Mouse (Mus musculus): ENCODE data around the gene Impg1.

Impg1 gene

DNA sequence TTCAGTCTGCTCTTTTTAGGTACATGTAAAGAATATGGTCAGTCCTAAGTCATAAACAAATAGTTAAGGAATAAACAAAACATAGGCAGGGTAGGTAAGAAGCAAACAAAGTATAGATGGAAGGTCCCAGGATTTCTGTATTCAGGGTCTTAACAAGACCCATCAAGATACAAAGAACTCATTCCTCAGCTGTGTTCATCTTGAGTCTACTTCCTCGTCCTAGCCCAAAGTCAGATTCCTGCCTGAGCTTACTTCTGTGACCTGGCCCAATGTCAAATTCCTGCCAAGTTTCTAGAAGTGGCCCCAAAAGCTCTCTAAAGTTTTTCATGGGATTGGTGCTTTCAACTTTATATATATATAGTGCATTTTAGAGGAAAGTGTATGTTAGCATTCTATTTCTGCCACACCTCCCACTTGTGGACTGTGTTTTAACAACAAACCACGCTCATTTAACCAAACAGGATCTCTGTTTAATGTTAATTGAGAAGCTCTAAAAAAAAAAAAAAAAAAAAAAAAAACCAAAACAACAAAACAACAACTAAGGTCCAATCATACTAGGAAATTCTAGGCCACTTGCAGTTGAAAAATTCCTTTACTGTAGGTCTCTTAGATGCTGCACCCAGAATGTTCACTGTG, 180.6 kb downstream of the Impg1 start:
- DNase-seq (ENCODE audit: low read depth in 1 of 2, low spot score in 2 of 2), result no peak

DNA sequence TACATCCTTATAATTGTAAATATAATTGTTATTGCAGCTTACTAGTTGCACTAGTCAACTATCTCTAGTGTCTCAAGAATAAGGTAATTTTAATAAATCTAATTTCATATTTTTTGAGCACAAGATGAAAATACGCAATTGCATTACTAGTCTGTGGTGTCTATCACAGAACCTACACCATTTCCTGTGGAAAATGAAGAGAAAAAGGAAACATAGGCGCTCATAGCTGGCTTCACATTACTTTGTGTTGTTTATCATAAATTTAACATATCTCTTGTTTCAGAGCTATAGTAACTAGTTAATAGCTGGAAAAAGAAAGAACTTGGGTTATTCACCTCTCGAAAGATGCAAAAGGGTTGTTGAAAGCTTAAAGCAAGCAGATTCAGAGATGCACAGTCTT, 182.9 kb downstream of the Impg1 start:
- DNase-seq (ENCODE audit: low read depth in 1 of 2, low spot score in 2 of 2), result no peak

DNA sequence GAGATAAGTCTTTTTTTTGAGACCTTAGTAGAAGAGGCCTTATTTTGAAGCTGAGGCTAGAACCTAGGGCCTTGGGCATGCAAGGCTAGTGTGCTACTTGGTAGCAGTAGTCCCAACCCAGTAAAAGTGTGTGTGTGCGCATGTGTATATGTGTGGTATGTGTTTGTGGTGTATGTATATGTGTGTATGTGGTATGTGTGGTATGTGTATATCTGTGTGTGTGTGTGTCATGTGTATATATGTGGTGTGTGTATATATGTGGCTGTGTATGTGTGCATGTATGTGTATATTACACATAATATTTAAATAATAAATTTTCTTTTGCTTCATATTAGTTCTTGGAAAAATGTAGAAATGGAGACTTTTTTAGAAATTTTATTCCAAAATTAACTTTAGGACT, 184.6 kb downstream of the Impg1 start:
- no peak for DNase-seq (ENCODE audit: low read depth in 1 of 2, low spot score in 2 of 2)

DNA sequence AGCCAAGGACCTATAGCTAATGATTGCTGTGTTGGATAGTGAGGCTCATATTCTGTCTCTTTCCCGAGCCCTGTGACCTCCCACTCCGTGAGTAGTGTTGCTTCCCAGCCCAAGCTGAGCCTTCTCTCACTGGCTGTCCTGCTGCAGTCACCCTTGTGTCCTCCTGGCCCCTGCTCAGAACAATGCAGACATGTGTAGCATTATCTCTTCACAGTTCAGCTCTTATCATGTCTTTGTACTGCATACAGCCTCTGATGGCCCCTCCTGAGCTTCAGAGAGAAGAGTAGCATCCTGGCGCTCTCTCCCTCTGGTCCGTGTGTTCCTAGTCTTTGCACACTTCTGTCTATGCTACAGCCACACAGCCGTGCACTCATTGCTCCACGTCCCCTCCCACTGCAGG, 187.5 kb downstream of the Impg1 start:
- no peak for DNase-seq (ENCODE audit: low read depth in 1 of 2, low spot score in 2 of 2)

DNA sequence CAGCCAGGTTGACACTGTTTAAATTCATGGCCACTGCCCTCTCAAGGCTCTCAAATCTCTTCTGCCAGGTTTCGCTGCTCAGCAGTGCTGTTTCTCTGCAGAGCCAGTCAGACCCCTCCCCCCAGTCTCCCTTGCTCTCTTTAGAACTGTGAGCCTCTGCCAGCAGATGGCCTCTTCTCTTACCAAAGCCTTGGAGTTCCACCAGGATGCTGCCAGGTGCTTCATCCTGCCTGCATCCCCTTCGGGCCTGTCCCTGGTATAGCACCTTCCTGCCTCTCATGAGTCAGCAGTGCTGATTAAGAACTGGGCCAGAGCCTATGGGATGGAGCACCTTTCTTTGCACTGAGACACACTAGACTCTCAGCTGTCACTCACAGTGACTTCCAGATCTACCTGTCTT, 188.1 kb downstream of the Impg1 start:
- DNase-seq (ENCODE audit: low read depth in 1 of 2, low spot score in 2 of 2), result no peak

DNA sequence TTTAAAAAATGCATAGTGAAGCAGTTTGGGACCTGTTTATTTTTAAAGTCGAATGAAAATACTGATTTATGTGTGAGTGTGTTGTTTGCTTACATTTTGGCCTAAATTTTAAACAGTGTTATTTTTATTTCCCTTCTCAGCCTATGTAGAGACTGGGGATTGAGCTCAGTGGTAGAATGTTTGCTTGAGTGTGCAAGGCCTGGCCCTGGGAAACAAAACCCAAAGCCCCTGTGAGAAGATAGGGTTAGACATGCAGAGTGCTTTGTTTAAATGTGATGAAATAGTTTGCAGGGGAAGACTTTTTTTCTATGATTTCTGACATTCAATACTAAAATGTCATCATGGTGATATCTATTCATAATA, 189.5 kb downstream of the Impg1 start:
- DNase-seq (ENCODE audit: low read depth in 1 of 2, low spot score in 2 of 2), result no peak

DNA sequence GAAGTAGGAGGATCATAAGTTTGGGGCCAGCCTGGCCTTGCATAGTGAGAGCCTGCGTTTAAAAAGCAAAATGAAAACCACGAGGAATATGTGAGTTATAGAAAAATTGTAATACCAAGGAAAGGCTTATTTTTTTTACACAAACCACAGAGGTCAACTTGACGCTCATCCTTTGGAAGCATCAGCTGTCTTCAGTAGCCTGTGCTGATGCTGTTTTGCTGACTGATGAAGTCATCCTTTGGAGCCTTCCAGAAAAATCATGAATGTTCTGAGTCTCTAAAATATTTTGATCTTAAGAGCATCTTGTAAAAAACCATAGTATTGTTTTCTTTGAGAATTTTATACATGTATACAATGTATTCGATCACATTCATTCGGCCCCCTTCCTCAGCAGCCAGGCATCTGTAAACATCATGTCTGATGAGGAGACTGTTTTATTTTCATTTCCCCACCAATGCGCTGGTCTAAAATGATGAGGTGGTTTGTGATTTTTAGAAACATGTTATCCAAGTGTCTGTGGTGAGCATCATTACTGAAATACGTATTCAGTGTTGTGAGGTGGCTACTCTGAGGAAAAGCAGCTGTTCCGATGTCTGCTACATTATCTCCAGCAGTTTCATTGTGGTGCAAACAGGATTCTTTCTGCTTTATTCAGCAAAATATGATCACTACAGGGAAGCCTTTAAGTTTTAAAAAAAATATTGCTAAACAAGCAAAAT, 190.1 kb downstream of the Impg1 start:
- no peak for DNase-seq (ENCODE audit: low read depth in 1 of 2, low spot score in 2 of 2)

DNA sequence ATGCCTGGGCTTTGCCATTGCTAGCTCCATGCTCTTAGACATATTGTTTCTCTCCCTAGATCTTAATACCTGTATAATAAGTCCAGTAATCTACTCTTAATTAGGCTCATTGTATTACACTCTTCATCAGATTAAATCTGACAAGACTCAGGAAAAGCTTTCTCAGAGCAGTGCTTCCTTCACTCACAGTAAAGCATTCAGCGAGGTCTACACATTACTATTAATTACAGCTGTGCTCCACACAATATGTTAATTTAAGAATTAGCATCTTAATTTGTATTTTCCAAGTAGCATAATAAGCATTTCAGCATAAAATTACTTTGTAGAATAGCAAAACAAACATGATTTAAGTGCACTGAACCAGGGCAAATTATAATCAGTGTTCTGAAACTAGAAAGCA, 192.3 kb downstream of the Impg1 start:
- DNase-seq (ENCODE audit: low read depth in 1 of 2, low spot score in 2 of 2), result no peak

DNA sequence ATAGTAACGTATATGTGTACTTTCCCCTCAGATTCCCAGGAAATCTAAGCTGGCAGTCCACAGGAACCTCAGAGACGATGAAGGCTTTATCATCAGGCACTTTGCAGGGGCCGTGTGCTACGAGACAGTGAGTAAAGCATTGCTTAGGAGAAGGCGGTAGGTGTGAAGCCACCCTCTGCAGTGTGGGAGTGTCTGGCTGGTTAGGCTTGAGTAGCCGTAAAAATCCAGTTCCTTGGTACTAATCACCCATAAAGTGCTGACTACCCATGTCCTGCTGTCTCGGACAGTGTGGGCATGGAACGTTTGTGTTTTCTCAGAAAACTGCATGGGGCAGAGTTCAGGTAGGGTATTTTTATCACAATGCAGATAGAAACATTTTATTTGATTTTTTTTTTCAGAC, 195.7 kb downstream of the Impg1 start:
- DNase-seq (ENCODE audit: low read depth in 1 of 2, low spot score in 2 of 2), result no peak

DNA sequence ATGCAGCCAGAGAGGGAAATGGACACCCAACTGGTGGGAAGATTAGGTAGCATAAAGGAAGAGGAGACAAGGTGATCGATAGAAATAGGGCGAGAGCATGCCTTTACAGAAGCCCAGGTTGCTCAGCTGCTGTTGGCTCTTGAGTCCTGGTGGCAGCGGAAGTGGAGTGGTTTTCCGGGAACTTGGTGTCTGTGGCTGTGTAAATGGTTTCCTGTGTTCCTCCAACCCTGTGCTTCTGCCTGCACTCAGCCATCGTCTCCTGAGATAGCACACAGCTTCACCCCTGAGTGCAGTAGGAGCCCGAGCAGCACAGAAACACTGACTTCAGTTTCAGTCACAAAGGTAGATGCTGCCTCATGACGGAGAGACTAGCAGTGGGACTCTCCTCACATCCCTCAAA, 198.8 kb downstream of the Impg1 start:
- no peak for DNase-seq (ENCODE audit: low read depth in 1 of 2, low spot score in 2 of 2)

DNA sequence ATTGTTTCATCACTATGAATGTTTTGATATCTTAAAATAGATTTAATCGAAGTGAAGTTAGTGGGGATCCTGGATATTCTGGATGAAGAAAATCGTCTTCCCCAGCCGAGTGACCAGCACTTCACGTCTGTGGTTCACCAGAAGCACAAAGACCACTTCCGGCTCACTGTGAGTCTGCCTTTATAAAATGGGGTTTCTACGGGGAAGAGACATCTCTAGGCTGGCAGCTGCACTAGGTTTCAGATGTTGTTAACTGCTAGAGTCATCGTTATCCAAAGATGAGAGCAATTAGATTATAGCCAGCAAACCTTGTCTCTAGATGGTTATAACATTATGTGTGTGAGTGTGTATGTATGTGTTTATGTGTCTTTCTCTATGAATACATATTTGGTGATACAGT, 199.2 kb downstream of the Impg1 start:
- DNase-seq (ENCODE audit: low read depth in 1 of 2, low spot score in 2 of 2), result no peak
